In the genomic region with DNA sequence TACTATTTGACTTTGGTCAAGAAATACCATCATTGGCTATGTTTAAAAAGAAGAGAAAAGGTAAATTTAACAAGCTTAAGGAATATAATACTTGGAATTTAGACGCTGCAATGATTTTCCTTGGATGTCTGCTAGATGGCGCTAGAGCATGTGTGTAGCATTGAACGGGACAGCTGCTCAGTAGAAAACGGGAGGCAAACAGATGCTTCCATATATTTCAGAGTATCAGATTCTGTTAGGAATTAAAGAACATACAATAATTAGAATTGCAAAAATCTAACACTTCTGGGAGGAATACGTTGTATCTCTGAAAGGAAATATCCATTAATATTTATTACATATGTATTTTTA, we compare ENCODE assay signal across 8 mouse cellular contexts.
DNase-seq lines count a peak whose midpoint lies in the region; ATAC-seq and TF ChIP-seq lines count a peak whose summit lies in the region.

No protein-coding gene starts in this region.

- peak in 1 of 3 experiments; percentile 13 for DNase-seq in liver, embryonic 14.5 days (ENCODE audit: low read depth in 3 of 3, low spot score in 3 of 3)
- no peak for DNase-seq in liver, embryonic 11.5 days (ENCODE audit: low spot score)
- DNase-seq in c-Kit-positive CD71-positive TER-119-positive erythroid progenitor cells, embryonic 14.5 days (ENCODE audit: low spot score): peak; percentile 11
- peak; percentile 55 for DNase-seq in forebrain, embryonic 11.5 days (ENCODE audit: low spot score)
- peak; percentile 90 for DNase-seq in hindbrain, postnatal 0 days (ENCODE audit: low spot score)
- DNase-seq in right cerebral cortex, postnatal 14 days: peak; percentile 36
- DNase-seq in thymus, postnatal 4 days: no peak

- H3K27ac ChIP-seq in liver, embryonic 14.5 days: no peak overlapping the region
- no peak overlapping the region for H3K27ac ChIP-seq in liver, embryonic 11.5 days (ENCODE audit: low read depth, low read length)
- no peak overlapping the region for H3K27ac ChIP-seq in forebrain, embryonic 11.5 days (ENCODE audit: low read depth, low read length)
- H3K27ac ChIP-seq in hindbrain, postnatal 0 days: no peak overlapping the region
- H3K27ac ChIP-seq in lung, embryonic 15.5 days: no peak overlapping the region

- no peaks in the 10 kb centered on the region for H3K36me3 ChIP-seq in liver, embryonic 14.5 days (replicated peaks; ENCODE audit: control insufficient read depth, insufficient read depth, low read depth)
- H3K36me3 ChIP-seq in liver, embryonic 11.5 days (ENCODE audit: control insufficient read depth, insufficient read depth, low read length): no peaks in the 10 kb centered on the region
- no peaks in the 10 kb centered on the region for H3K36me3 ChIP-seq in forebrain, embryonic 11.5 days (ENCODE audit: control insufficient read depth, insufficient read depth, low read length)
- H3K36me3 ChIP-seq in hindbrain, postnatal 0 days (ENCODE audit: insufficient read depth, low read length): no peaks in the 10 kb centered on the region
- no peaks in the 10 kb centered on the region for H3K36me3 ChIP-seq in lung, embryonic 15.5 days

- TF ChIP-seq CTCF in liver, embryonic 14.5 days (IDR thresholded peaks at IDR 0.05; ENCODE audit: low read depth): peak; percentile 46; the same call in 1 of the 2 replicates
- peak; percentile 80 for TF ChIP-seq CTCF in hindbrain, postnatal 0 days (IDR thresholded peaks at IDR 0.05; ENCODE audit: low read depth)

- H3K4me3 ChIP-seq in liver, embryonic 14.5 days (ENCODE audit: insufficient read depth in 1 of 2, low read depth in 2 of 2, low read length in 2 of 2): no peak overlapping the region
- no peak overlapping the region for H3K4me3 ChIP-seq in liver, embryonic 11.5 days (ENCODE audit: low read depth, low read length)
- no peak overlapping the region for H3K4me3 ChIP-seq in forebrain, embryonic 11.5 days (ENCODE audit: low read depth, low read length)
- H3K4me3 ChIP-seq in hindbrain, postnatal 0 days (ENCODE audit: low read length): peak overlapping the region; percentile 33
- H3K4me3 ChIP-seq in lung, embryonic 15.5 days: no peak overlapping the region

- ATAC-seq in liver, embryonic 14.5 days (ENCODE audit: insufficient read depth): no peak
- ATAC-seq in liver, embryonic 11.5 days (replicated peaks; ENCODE audit: low FRiP score): no peak
- peak; percentile 81 for ATAC-seq in forebrain, embryonic 11.5 days (replicated peaks; ENCODE audit: low FRiP score)
- ATAC-seq in hindbrain, postnatal 0 days: 0 out of 2 replicates have a peak, but pooled peaks have one; percentile 62
- no peak for ATAC-seq in lung, embryonic 15.5 days (ENCODE audit: borderline replicate concordance, extremely low read depth, low FRiP score, low TSS enrichment)

- H3K9ac ChIP-seq in liver, embryonic 14.5 days (replicated peaks): no peak overlapping the region
- no peak overlapping the region for H3K9ac ChIP-seq in liver, embryonic 11.5 days (ENCODE audit: low read depth, low read length)
- no peak overlapping the region for H3K9ac ChIP-seq in forebrain, embryonic 11.5 days (ENCODE audit: low read length)
- no peak overlapping the region for H3K9ac ChIP-seq in hindbrain, postnatal 0 days (replicated peaks; ENCODE audit: low read length)
- no peak overlapping the region for H3K9ac ChIP-seq in lung, embryonic 15.5 days

- no peak for TF ChIP-seq EP300 in liver, embryonic 14.5 days (IDR thresholded peaks at IDR 0.05; ENCODE audit: low read depth)

- no peaks in the 10 kb centered on the region for H3K4me1 ChIP-seq in liver, embryonic 14.5 days (replicated peaks; ENCODE audit: control insufficient read depth in 2 of 2, insufficient read depth in 2 of 2, low read length in 1 of 2)
- H3K4me1 ChIP-seq in liver, embryonic 11.5 days (replicated peaks; ENCODE audit: control insufficient read depth, insufficient read depth, low read length): no peaks in the 10 kb centered on the region
- no peaks in the 10 kb centered on the region for H3K4me1 ChIP-seq in forebrain, embryonic 11.5 days (replicated peaks; ENCODE audit: control insufficient read depth, insufficient read depth, low read length)
- no peaks in the 10 kb centered on the region for H3K4me1 ChIP-seq in hindbrain, postnatal 0 days (ENCODE audit: insufficient read depth, low read length)
- H3K4me1 ChIP-seq in lung, embryonic 15.5 days: no peaks in the 10 kb centered on the region

- H3K4me2 ChIP-seq in liver, embryonic 14.5 days (ENCODE audit: low read depth): no peak overlapping the region
- no peak overlapping the region for H3K4me2 ChIP-seq in liver, embryonic 11.5 days
- no peak overlapping the region for H3K4me2 ChIP-seq in forebrain, embryonic 11.5 days (ENCODE audit: low read depth, low read length, severe bottlenecking)
- peak overlapping the region; percentile 60 for H3K4me2 ChIP-seq in hindbrain, postnatal 0 days (ENCODE audit: low read depth, low read length)
- H3K4me2 ChIP-seq in lung, embryonic 15.5 days: peak overlapping the region; percentile 35; the same call in 1 of the 2 replicates

- WGBS in liver, embryonic 14.5 days (ENCODE audit: insufficient replicate concordance): 3% methylated on average over 5 of the region's 5 CpGs
- WGBS in liver, embryonic 11.5 days: 3% methylated on average over 5 of the region's 5 CpGs
- WGBS in forebrain, embryonic 11.5 days: 4% methylated on average over 5 of the region's 5 CpGs
- 1% methylated on average over 5 of the region's 5 CpGs for WGBS in hindbrain, postnatal 0 days
- WGBS in lung, embryonic 15.5 days: 1% methylated on average over 5 of the region's 5 CpGs

- H3K9me3 ChIP-seq in liver, embryonic 14.5 days (ENCODE audit: control insufficient read depth, low read length): no peaks in the 10 kb centered on the region
- no peaks in the 10 kb centered on the region for H3K9me3 ChIP-seq in liver, embryonic 11.5 days (ENCODE audit: control insufficient read depth, low read length)
- H3K9me3 ChIP-seq in forebrain, embryonic 11.5 days (ENCODE audit: control insufficient read depth, low read length): no peaks in the 10 kb centered on the region
- no peaks in the 10 kb centered on the region for H3K9me3 ChIP-seq in hindbrain, postnatal 0 days (ENCODE audit: low read length)
- H3K9me3 ChIP-seq in lung, embryonic 15.5 days: no peaks in the 10 kb centered on the region

- no peaks in the 10 kb centered on the region for H3K27me3 ChIP-seq in liver, embryonic 14.5 days (ENCODE audit: control insufficient read depth, insufficient read depth, low read length)
- no peaks in the 10 kb centered on the region for H3K27me3 ChIP-seq in liver, embryonic 11.5 days (replicated peaks; ENCODE audit: control insufficient read depth, insufficient read depth, low read length)
- H3K27me3 ChIP-seq in forebrain, embryonic 11.5 days (ENCODE audit: control insufficient read depth, insufficient read depth, low read length): no peaks in the 10 kb centered on the region
- H3K27me3 ChIP-seq in hindbrain, postnatal 0 days (ENCODE audit: insufficient read depth, low read length): no peaks in the 10 kb centered on the region
- H3K27me3 ChIP-seq in lung, embryonic 15.5 days: no peaks in the 10 kb centered on the region

Comparison
In these comparisons a context has a peak if more than half of its experiments do, and no peak if none do; other contexts are left out.
1. ATAC-seq: peak in forebrain, embryonic 11.5 days (single experiment) and hindbrain, postnatal 0 days (single experiment); none in liver, embryonic 14.5 days (single experiment), liver, embryonic 11.5 days (single experiment) and lung, embryonic 15.5 days (single experiment).
2. DNase-seq: peak in c-Kit-positive CD71-positive TER-119-positive erythroid progenitor cells, embryonic 14.5 days (single experiment), forebrain, embryonic 11.5 days (single experiment), hindbrain, postnatal 0 days (single experiment) and right cerebral cortex, postnatal 14 days (single experiment); none in liver, embryonic 11.5 days (single experiment) and thymus, postnatal 4 days (single experiment).
3. H3K4me2 ChIP-seq: peak in hindbrain, postnatal 0 days (single experiment) and lung, embryonic 15.5 days (single experiment); none in liver, embryonic 14.5 days (single experiment), liver, embryonic 11.5 days (single experiment) and forebrain, embryonic 11.5 days (single experiment).